In genomic region chr3:99290064-99290702, GRCm38 (mm10) we compare ENCODE assay signal across 9 mouse cellular contexts. TPM values are rescaled to one million over a fixed set of nuclear protein-coding genes. Genes with fewer than 3 reads are reported as not detected.
A peak's percentile ranks its signal among the peaks of the same experiment; 100 is the strongest.
DNase-seq lines count a peak whose midpoint lies in the region; ATAC-seq lines count a peak whose summit lies in the region.
"Had no signal": no experiment of that assay in that cellular context is flagged by ENCODE, and none has a peak within 500 bp of the region (broad histone marks: within the 10 kb centered on the region; RNA-seq: fewer than 3 reads in every experiment).

No protein-coding gene starts in this region.

- no peak overlapping the region for H3K4me3 ChIP-seq in neural tube, embryonic 12.5 days
- H3K4me3 ChIP-seq in neural tube, embryonic 15.5 days (replicated peaks) = no peak overlapping the region
- H3K4me3 ChIP-seq in heart, embryonic 11.5 days (ENCODE audit: low read depth, low read length) = no peak overlapping the region
- H3K4me3 ChIP-seq in neural tube, embryonic 14.5 days (ENCODE audit: low read depth, low read length) = no peak overlapping the region

- peak; percentile 50; the same call in 1 of the 2 replicates for ATAC-seq in neural tube, embryonic 12.5 days (ENCODE audit: low FRiP score, low read depth)
- no peak for ATAC-seq in neural tube, embryonic 15.5 days (ENCODE audit: low FRiP score)
- ATAC-seq in heart, embryonic 11.5 days (replicated peaks; ENCODE audit: insufficient number of reproducible peaks, low FRiP score, low TSS enrichment) = peak; percentile 39; the same call in 1 of the 2 replicates
- ATAC-seq in neural tube, embryonic 14.5 days (ENCODE audit: low read depth) = peak; percentile 68

- H3K27ac ChIP-seq in neural tube, embryonic 12.5 days = no peak overlapping the region
- H3K27ac ChIP-seq in neural tube, embryonic 15.5 days (replicated peaks) = no peak overlapping the region
- H3K27ac ChIP-seq in heart, embryonic 11.5 days (ENCODE audit: low read depth, low read length) = no peak overlapping the region
- no peak overlapping the region for H3K27ac ChIP-seq in neural tube, embryonic 14.5 days (ENCODE audit: low read depth, low read length)

- no peaks in the 10 kb centered on the region for H3K9me3 ChIP-seq in neural tube, embryonic 12.5 days
- H3K9me3 ChIP-seq in neural tube, embryonic 15.5 days (replicated peaks) = no peaks in the 10 kb centered on the region
- no peaks in the 10 kb centered on the region for H3K9me3 ChIP-seq in heart, embryonic 11.5 days (replicated peaks; ENCODE audit: control insufficient read depth, low read length)
- H3K9me3 ChIP-seq in neural tube, embryonic 14.5 days (ENCODE audit: control insufficient read depth, low read length) = no peaks in the 10 kb centered on the region

- no peak overlapping the region for H3K4me2 ChIP-seq in neural tube, embryonic 12.5 days (replicated peaks)
- no peak overlapping the region for H3K4me2 ChIP-seq in neural tube, embryonic 15.5 days
- no peak overlapping the region for H3K4me2 ChIP-seq in heart, embryonic 11.5 days
- no peak overlapping the region for H3K4me2 ChIP-seq in neural tube, embryonic 14.5 days (ENCODE audit: low read depth, low read length)

- H3K27me3 ChIP-seq in neural tube, embryonic 12.5 days (replicated peaks) = no peaks in the 10 kb centered on the region
- H3K27me3 ChIP-seq in neural tube, embryonic 15.5 days (replicated peaks) = no peaks in the 10 kb centered on the region
- no peaks in the 10 kb centered on the region for H3K27me3 ChIP-seq in heart, embryonic 11.5 days (ENCODE audit: control insufficient read depth, insufficient read depth, low read length)
- no peaks in the 10 kb centered on the region for H3K27me3 ChIP-seq in neural tube, embryonic 14.5 days (ENCODE audit: control insufficient read depth, insufficient read depth, low read length)

- peak; percentile 68 for DNase-seq in kidney, postnatal 10 days
- DNase-seq in cerebellum, postnatal 36 days = no peak
- DNase-seq in left cerebral cortex, adult 9 months (ENCODE audit: low spot score in 2 of 2) = no peak
- no peak for DNase-seq in right cerebral cortex, postnatal 14 days

- H3K4me1 ChIP-seq in neural tube, embryonic 12.5 days = no peaks in the 10 kb centered on the region
- H3K4me1 ChIP-seq in neural tube, embryonic 15.5 days = no peaks in the 10 kb centered on the region
- H3K4me1 ChIP-seq in heart, embryonic 11.5 days (ENCODE audit: control insufficient read depth, insufficient read depth, low read length) = no peaks in the 10 kb centered on the region
- 0 out of 2 replicates have a peak, but pooled peaks cover 3% of the 10 kb centered on the region for H3K4me1 ChIP-seq in neural tube, embryonic 14.5 days (ENCODE audit: control insufficient read depth, insufficient read depth, low read length)

- 44% methylated on average over 6 of the region's 6 CpGs for whole genome bisulfite sequencing in neural tube, embryonic 12.5 days
- WGBS in neural tube, embryonic 15.5 days = 31% methylated on average over 6 of the region's 6 CpGs
- WGBS in heart, embryonic 11.5 days (ENCODE audit: insufficient replicate concordance) = 30% methylated on average over 6 of the region's 6 CpGs
- WGBS in neural tube, embryonic 14.5 days = 38% methylated on average over 6 of the region's 6 CpGs

- H3K9ac ChIP-seq in neural tube, embryonic 12.5 days = no peak overlapping the region
- H3K9ac ChIP-seq in neural tube, embryonic 15.5 days (replicated peaks) = no peak overlapping the region
- no peak overlapping the region for H3K9ac ChIP-seq in heart, embryonic 11.5 days (ENCODE audit: low read depth, low read length)
- H3K9ac ChIP-seq in neural tube, embryonic 14.5 days (replicated peaks; ENCODE audit: low read depth, low read length) = no peak overlapping the region

- no peaks in the 10 kb centered on the region for H3K36me3 ChIP-seq in neural tube, embryonic 12.5 days
- H3K36me3 ChIP-seq in neural tube, embryonic 15.5 days = no peaks in the 10 kb centered on the region
- no peaks in the 10 kb centered on the region for H3K36me3 ChIP-seq in heart, embryonic 11.5 days (ENCODE audit: control insufficient read depth, insufficient read depth, low read length)
- no peaks in the 10 kb centered on the region for H3K36me3 ChIP-seq in neural tube, embryonic 14.5 days (ENCODE audit: control insufficient read depth, insufficient read depth, low read length)

RNA-seq across cellular contexts. Expression of gene Tbx15, which starts 50.0 kb away (rescaled TPM):
- 1.6 and 2.7 TPM in 2 replicates for polyA plus RNA-seq in neural tube, embryonic 12.5 days (2016; fragmentation: Nextera tagmentation; extraction: Ambion mirVana)
- polyA plus RNA-seq in neural tube, embryonic 15.5 days (2015; fragmentation: Nextera tagmentation; extraction: Ambion mirVana) = 0.19 and 0.29 TPM in 2 replicates
- 0.21 and 0.40 TPM in 2 replicates for polyA plus RNA-seq in heart, embryonic 11.5 days (2014; fragmentation: Nextera tagmentation; extraction: Ambion mirVana)
- polyA plus RNA-seq in neural tube, embryonic 14.5 days (2014; fragmentation: Nextera tagmentation; extraction: Ambion mirVana) = 0.07 and 0.32 TPM in 2 replicates
- polyA plus RNA-seq: small intestine, adult 2 months had no signal
